Mouse (Mus musculus) MEL (cell line): Measurements from ENCODE around the gene Pdgfra. TPM values are rescaled to one million over a fixed set of nuclear protein-coding genes. Genes with fewer than 3 reads are reported as not detected.
A peak's percentile ranks its signal among the peaks of the same experiment; 100 is the strongest.

Source experiments
- DNase-seq: peaks from one replicate; pipeline ENCODE4 v3.0.0; 2011; ENCODE audit warnings: low read depth, low spot score
- H3K27ac ChIP-seq: 2 replicates; pipeline ENCODE4 v1.5.1; 2012; ENCODE audit warnings: low read depth, mild to moderate bottlenecking, control low read depth, low read length, moderate library complexity; ENCODE audit not compliant: control insufficient read depth
- H3K27me3 ChIP-seq, 2 experiments: fragments of 150-350 bp in 1 of 2; sonication (generic) in 1 of 2; 2 replicates each; pipeline ENCODE4 v1.6.1; 2012; ENCODE audit warnings: low read length in 2 of 2, mild to moderate bottlenecking in 2 of 2, improper control_type of control experiment in 1 of 2, moderate library complexity in 1 of 2; ENCODE audit not compliant: insufficient read depth in 2 of 2, control insufficient read depth in 1 of 2
- H3K36me3 ChIP-seq, 2 experiments: 2 replicates each; pipeline ENCODE4 v1.6.1; 2012 to 2014; ENCODE audit warnings: low read length in 2 of 2, improper control_type of control experiment in 1 of 2, inconsistent platforms in 1 of 2, mild to moderate bottlenecking in 1 of 2; ENCODE audit not compliant: insufficient read depth in 2 of 2, control insufficient read depth in 1 of 2
- H3K4me1 ChIP-seq, 2 experiments: fragments of 150-350 bp in 1 of 2; sonication (generic) in 1 of 2; 2 replicates each; pipeline ENCODE4 v1.6.1; 2012; ENCODE audit warnings: low read length in 2 of 2, improper control_type of control experiment in 1 of 2, mild to moderate bottlenecking in 1 of 2; ENCODE audit not compliant: insufficient read depth in 2 of 2, control insufficient read depth in 1 of 2
- H3K4me3 ChIP-seq, 2 experiments: fragments of 150-350 bp in 1 of 2; sonication (generic) in 1 of 2; 2 replicates each; pipeline ENCODE4 v1.5.1; 2012; ENCODE audit warnings: low read depth in 2 of 2, low read length in 2 of 2, mild to moderate bottlenecking in 2 of 2, moderate library complexity in 2 of 2, control low read depth in 1 of 2, improper control_type of control experiment in 1 of 2; ENCODE audit not compliant: control insufficient read depth in 1 of 2, insufficient read depth in 1 of 2
- H3K79me2 ChIP-seq: 2 replicates; pipeline ENCODE4 v1.6.1; 2012; ENCODE audit warnings: mild to moderate bottlenecking, low read length, moderate library complexity; ENCODE audit not compliant: control insufficient read depth, poor library complexity, insufficient read depth
- H3K9ac ChIP-seq: 2 replicates; pipeline ENCODE4 v1.6.1; 2012; ENCODE audit warnings: low read depth, mild to moderate bottlenecking, control low read depth, low read length, moderate library complexity; ENCODE audit not compliant: control insufficient read depth, poor library complexity, severe bottlenecking
- H3K9me3 ChIP-seq: fragments of 150-350 bp; sonication (generic); replicated peaks from 2 replicates; pipeline ENCODE4 v1.6.1; 2012; ENCODE audit warnings: mild to moderate bottlenecking, low read length, improper control_type of control experiment, moderate library complexity; ENCODE audit not compliant: insufficient read depth
- BHLHE40 ChIP-seq: IDR thresholded peaks from 2 replicates; pipeline ENCODE4 v1.6.1; 2012; ENCODE audit warnings: low read depth, mild to moderate bottlenecking, inconsistent platforms, low read length, improper control_type of control experiment, borderline replicate concordance
- CHD1 ChIP-seq: IDR thresholded peaks from 2 replicates; pipeline ENCODE4 v1.6.1; 2012; ENCODE audit warnings: low read depth, mild to moderate bottlenecking, inconsistent platforms, low read length, improper control_type of control experiment
- CHD2 ChIP-seq: IDR thresholded peaks from 2 replicates; pipeline ENCODE4 v1.6.1; 2011; ENCODE audit warnings: low read length, improper control_type of control experiment
- CTCF ChIP-seq, 3 experiments: IDR thresholded peaks in 2 of 3; conservative IDR thresholded peaks in 1 of 3; 2 replicates each; pipeline ENCODE4 v1.5.1; 2011 to 2012; ENCODE audit warnings: low read length in 3 of 3, low read depth in 2 of 3, mild to moderate bottlenecking in 2 of 3, improper control_type of control experiment in 1 of 3, inconsistent platforms in 1 of 3, mixed read lengths in 1 of 3, moderate library complexity in 1 of 3; ENCODE audit not compliant: control insufficient read depth in 1 of 3, insufficient read depth in 1 of 3, poor library complexity in 1 of 3, severe bottlenecking in 1 of 3
- EP300 ChIP-seq, 2 experiments: IDR thresholded peaks; 2 replicates each; pipeline ENCODE4 v1.6.1; 2011; ENCODE audit warnings: improper control_type of control experiment in 2 of 2, low read length in 2 of 2, low read depth in 1 of 2, mild to moderate bottlenecking in 1 of 2
- ETS1 ChIP-seq: IDR thresholded peaks from 2 replicates; pipeline ENCODE4 v1.6.1; 2012; ENCODE audit warnings: low read depth, mild to moderate bottlenecking, inconsistent platforms, low read length, improper control_type of control experiment, moderate library complexity
- GABPA ChIP-seq: IDR thresholded peaks from 2 replicates; pipeline ENCODE4 v1.6.1; 2012; ENCODE audit warnings: low read depth, mild to moderate bottlenecking, inconsistent platforms, low read length, improper control_type of control experiment, moderate library complexity
- GATA1 ChIP-seq: IDR thresholded peaks from 2 replicates; pipeline ENCODE4 v1.6.1; 2011; ENCODE audit warnings: low read depth, low read length, improper control_type of control experiment
- JUND ChIP-seq: IDR thresholded peaks from 2 replicates; pipeline ENCODE4 v1.6.1; 2011; ENCODE audit warnings: low read depth, mild to moderate bottlenecking, improper control_type of control experiment, low read length
- KAT2A ChIP-seq: conservative IDR thresholded peaks from 2 replicates; pipeline ENCODE4 v1.6.1; 2012; ENCODE audit warnings: low read depth, low read length, improper control_type of control experiment, inconsistent platforms
- MEF2A ChIP-seq: IDR thresholded peaks from 2 replicates; pipeline ENCODE4 v1.6.1; 2014; ENCODE audit warnings: low read depth, mild to moderate bottlenecking, inconsistent platforms, low read length, improper control_type of control experiment; ENCODE audit not compliant: poor library complexity, insufficient replicate concordance, severe bottlenecking; ENCODE audit errors: extremely low read depth
- MXI1 ChIP-seq: IDR thresholded peaks from 2 replicates; pipeline ENCODE4 v1.6.1; 2011; ENCODE audit warnings: mild to moderate bottlenecking, low read depth, low read length, improper control_type of control experiment
- NELFE ChIP-seq: IDR thresholded peaks from 2 replicates; pipeline ENCODE4 v1.6.1; 2011; ENCODE audit warnings: low read depth, low read length, improper control_type of control experiment
- RAD21 ChIP-seq: IDR thresholded peaks from 2 replicates; pipeline ENCODE4 v1.6.1; 2011; ENCODE audit warnings: mild to moderate bottlenecking, low read depth, low read length, improper control_type of control experiment
- SMC3 ChIP-seq: IDR thresholded peaks from 2 replicates; pipeline ENCODE4 v1.6.1; 2011; ENCODE audit warnings: low read depth, low read length, improper control_type of control experiment
- TCF12 ChIP-seq: IDR thresholded peaks from 2 replicates; pipeline ENCODE4 v1.6.1; 2014; ENCODE audit warnings: low read depth, mild to moderate bottlenecking, inconsistent platforms, low read length, improper control_type of control experiment, moderate library complexity
- UBTF ChIP-seq: IDR thresholded peaks from 2 replicates; pipeline ENCODE4 v1.6.1; 2012; ENCODE audit warnings: low read depth, mild to moderate bottlenecking, inconsistent platforms, low read length, improper control_type of control experiment, moderate library complexity, borderline replicate concordance; ENCODE audit not compliant: insufficient read depth
- USF2 ChIP-seq, 2 experiments: IDR thresholded peaks; 2 replicates each; pipeline ENCODE4 v1.6.1; 2011 to 2012; ENCODE audit warnings: improper control_type of control experiment in 2 of 2, low read length in 2 of 2, borderline replicate concordance in 1 of 2, inconsistent platforms in 1 of 2, low read depth in 1 of 2, mild to moderate bottlenecking in 1 of 2; ENCODE audit not compliant: insufficient read depth in 1 of 2
- ZC3H11A ChIP-seq: IDR thresholded peaks from 2 replicates; pipeline ENCODE4 v1.6.1; 2012; ENCODE audit warnings: low read depth, mild to moderate bottlenecking, inconsistent platforms, low read length, improper control_type of control experiment
- ZNF384 ChIP-seq: IDR thresholded peaks from 2 replicates; pipeline ENCODE4 v1.6.1; 2012; ENCODE audit warnings: low read depth, mild to moderate bottlenecking, inconsistent platforms, low read length, improper control_type of control experiment
- polyA plus RNA-seq, 2 experiments: library from polyadenylated mRNA; stranded (reverse) in 1 of 2; unstranded in 1 of 2; fragments of >175 nt in 1 of 2; fragments of >200 nt in 1 of 2; gene quantifications; 2 replicates each; pipeline versions ENCODE4 v1.2.1 to v1.2.4; 2012; ENCODE audit warnings: low replicate concordance in 2 of 2, low read depth in 1 of 2; ENCODE audit not compliant: insufficient read length in 2 of 2, insufficient read depth in 1 of 2, missing spikeins in 1 of 2
- total RNA-seq: library from RNA; depleted of rRNA; stranded (reverse); fragments of 300-350 nt; gene quantifications from 2 replicates; pipeline ENCODE4 v1.2.3, GENCODE M21; 2012

Pdgfra gene
- total and polyA plus RNA-seq, 3 experiments, result 0.07 TPM; not detected in 2

GRCm38 (mm10) chr5:75222491-75223265 is 70.6 kb downstream of the Pdgfra start:
- Histone ChIP-seq H3K27me3 (no peaks in the 10 kb centered on the region), H3K27ac (no peak overlapping the region), H3K4me3 (no peak overlapping the region), H3K36me3 (no peaks in the 10 kb centered on the region), H3K79me2 (no peaks in the 10 kb centered on the region), H3K9ac (no peak overlapping the region), H3K9me3 (no peaks in the 10 kb centered on the region), H3K4me1 (no peaks in the 10 kb centered on the region; a peak in 2 of 4 replicates)
- DNase-seq, result no peak
- TF ChIP-seq USF2 (IDR thresholded peaks at IDR 0.05; ENCODE audit: borderline replicate concordance in 1 of 2, insufficient read depth in 1 of 2, low read depth in 1 of 2, low read length in 2 of 2), result no peak
- no peak for TF ChIP-seq CHD1
- TF ChIP-seq ZNF384, result no peak
- no peak for TF ChIP-seq GABPA
- TF ChIP-seq MEF2A, result no peak
- no peak for TF ChIP-seq MXI1
- TF ChIP-seq JUND, result no peak
- no peak for TF ChIP-seq BHLHE40
- TF ChIP-seq TCF12, result no peak
- TF ChIP-seq UBTF, result no peak
- TF ChIP-seq NELFE, result no peak

- H3K9me3 ChIP-seq, result no peaks in the 10 kb centered on the region
- H3K27ac ChIP-seq, result no peak overlapping the region
- peak; percentile 64 for DNase-seq
- H3K4me1 ChIP-seq, result no peaks in the 10 kb centered on the region
- no peak overlapping the region for H3K4me3 ChIP-seq
- TF ChIP-seq UBTF (no peak), CHD2 (no peak), SMC3 (peak; percentile 61), ETS1 (no peak), EP300 (IDR thresholded peaks at IDR 0.05; ENCODE audit: low read depth in 1 of 2, low read length in 2 of 2) (no peak), GATA1 (no peak), TCF12 (no peak), MXI1 (no peak), RAD21 (peak; percentile 24), ZC3H11A (0 out of 2 replicates have a peak, but pooled peaks have one; percentile 3), ZNF384 (peak; percentile 7; the same call in 1 of the 2 replicates), KAT2A (no peak), CTCF (IDR thresholded peaks at IDR 0.05 in 2 of 3, conservative IDR thresholded peaks at IDR 0.05 in 1 of 3; ENCODE audit: control insufficient read depth in 1 of 3, insufficient read depth in 1 of 3, low read depth in 2 of 3, low read length in 3 of 3, poor library complexity in 1 of 3, severe bottlenecking in 1 of 3) (peak; percentile 32 to 57 (median 49))
- H3K9ac ChIP-seq, result no peak overlapping the region
- no peaks in the 10 kb centered on the region for H3K36me3 ChIP-seq
- no peaks in the 10 kb centered on the region; a peak in 1 of 4 replicates for H3K27me3 ChIP-seq
- H3K79me2 ChIP-seq, result no peaks in the 10 kb centered on the region
These were observed 86.3 kb downstream of the Pdgfra start for GRCm38 (mm10) chr5:75238363-75238762.
